10 mouse cellular contexts compared by ENCODE assay signal in the genomic region with DNA sequence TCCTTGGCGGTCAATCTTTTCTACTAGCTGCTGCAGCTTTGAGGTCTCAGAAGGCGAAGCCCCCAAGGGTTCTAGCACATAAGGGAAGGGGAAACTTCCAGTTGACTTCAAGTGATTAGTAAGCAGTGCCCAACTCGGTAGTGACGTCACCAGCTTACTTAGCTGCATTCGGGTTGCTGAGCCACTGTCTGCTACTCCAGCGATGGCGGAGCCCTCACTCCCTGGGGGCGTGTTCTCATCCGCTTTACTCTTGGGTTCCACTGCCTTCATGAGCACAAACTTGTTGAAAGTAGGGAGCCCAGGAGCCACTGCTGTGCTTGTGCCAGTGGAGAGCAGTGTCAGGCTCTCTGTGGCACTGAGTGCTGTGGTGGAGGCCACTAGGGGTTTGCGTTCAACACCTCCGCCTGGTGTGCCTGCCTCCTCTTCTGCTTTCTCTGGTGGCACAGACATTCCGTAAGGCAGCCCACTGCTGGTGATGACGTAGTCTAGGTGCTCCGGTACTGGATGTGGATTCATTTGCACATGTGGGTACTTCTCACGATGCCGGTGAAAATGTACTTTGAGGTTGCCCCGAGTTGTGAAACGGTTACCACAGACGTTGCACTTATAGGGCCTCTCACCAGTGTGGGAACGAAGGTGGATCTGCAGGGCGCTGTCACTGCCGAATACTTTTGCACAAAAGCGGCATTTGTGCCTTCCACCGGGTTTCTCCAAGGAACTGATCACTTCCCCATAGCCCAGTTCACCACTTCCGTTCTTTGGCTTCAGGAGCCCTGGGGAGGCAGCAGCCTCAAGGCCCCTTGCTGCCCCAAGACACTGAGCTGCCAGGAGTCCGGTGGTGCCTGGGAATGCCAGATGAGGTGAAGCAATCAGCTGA. TPM values are rescaled to one million over a fixed set of nuclear protein-coding genes. Genes with fewer than 3 reads are reported as not detected.
DNase-seq lines count a peak whose midpoint lies in the region; ATAC-seq and TF ChIP-seq lines count a peak whose summit lies in the region.
"Had no signal": no experiment of that assay in that cellular context is flagged by ENCODE, and none has a peak within 500 bp of the region (broad histone marks: within the 10 kb centered on the region; RNA-seq: fewer than 3 reads in every experiment).

No protein-coding gene starts in this region.

- no peak overlapping the region for H3K27ac ChIP-seq in kidney, postnatal 0 days
- H3K27ac ChIP-seq in embryonic facial prominence, embryonic 12.5 days = peak overlapping the region; percentile 96; the same call in 1 of the 2 replicates
- peak overlapping the region; percentile 96; the same call in 1 of the 2 replicates for H3K27ac ChIP-seq in hindbrain, postnatal 0 days
- H3K27ac ChIP-seq in kidney, adult 2 months (ENCODE audit: insufficient read depth, low read depth, low read length) = no peak overlapping the region

- WGBS in kidney, postnatal 0 days = 86% methylated on average over 26 of the region's 26 CpGs
- 88% methylated on average over 26 of the region's 26 CpGs for WGBS in embryonic facial prominence, embryonic 12.5 days
- 79% methylated on average over 26 of the region's 26 CpGs for WGBS in hindbrain, postnatal 0 days
- 80% methylated on average over 26 of the region's 26 CpGs for WGBS in kidney, adult 2 months

- no peaks in the 10 kb centered on the region for H3K27me3 ChIP-seq in kidney, postnatal 0 days (ENCODE audit: insufficient read depth, low read length)
- H3K27me3 ChIP-seq in embryonic facial prominence, embryonic 12.5 days = no peaks in the 10 kb centered on the region
- no peaks in the 10 kb centered on the region for H3K27me3 ChIP-seq in hindbrain, postnatal 0 days (ENCODE audit: insufficient read depth, low read length)
- H3K27me3 ChIP-seq in kidney, adult 2 months (replicated peaks; ENCODE audit: control insufficient read depth, insufficient read depth, low read length) = no peaks in the 10 kb centered on the region
- H3K27me3 ChIP-seq: Patski had no signal

- TF ChIP-seq CTCF in kidney, postnatal 0 days (IDR thresholded peaks at IDR 0.05; ENCODE audit: low read depth) = no peak
- TF ChIP-seq CTCF in hindbrain, postnatal 0 days (IDR thresholded peaks at IDR 0.05; ENCODE audit: low read depth) = no peak
- TF ChIP-seq CTCF in kidney, adult 2 months (conservative IDR thresholded peaks at IDR 0.05; ENCODE audit: insufficient read depth, insufficient read length, low read depth, low read length) = no peak

- peaks cover 11% of the 10 kb centered on the region; the same call in 1 of the 2 replicates for H3K36me3 ChIP-seq in kidney, postnatal 0 days (ENCODE audit: insufficient read depth, low read length)
- peaks cover 49% of the 10 kb centered on the region for H3K36me3 ChIP-seq in embryonic facial prominence, embryonic 12.5 days
- peaks cover 30% of the 10 kb centered on the region for H3K36me3 ChIP-seq in hindbrain, postnatal 0 days (ENCODE audit: insufficient read depth, low read length)
- no peaks in the 10 kb centered on the region for H3K36me3 ChIP-seq in kidney, adult 2 months (ENCODE audit: control insufficient read depth, insufficient read depth, low read length)

- peaks cover 23% of the 10 kb centered on the region for H3K4me1 ChIP-seq in kidney, postnatal 0 days (replicated peaks; ENCODE audit: insufficient read depth, low read length)
- peaks cover 26% of the 10 kb centered on the region for H3K4me1 ChIP-seq in embryonic facial prominence, embryonic 12.5 days
- H3K4me1 ChIP-seq in hindbrain, postnatal 0 days (ENCODE audit: insufficient read depth, low read length) = peaks cover 28% of the 10 kb centered on the region
- peaks cover 7% of the 10 kb centered on the region; the same call in 1 of the 2 replicates for H3K4me1 ChIP-seq in kidney, adult 2 months (ENCODE audit: control insufficient read depth, insufficient read depth, low read length)

- H3K4me3 ChIP-seq in kidney, postnatal 0 days (replicated peaks; ENCODE audit: low read depth, low read length) = no peak overlapping the region
- peak overlapping the region; percentile 76 for H3K4me3 ChIP-seq in embryonic facial prominence, embryonic 12.5 days
- H3K4me3 ChIP-seq in hindbrain, postnatal 0 days (ENCODE audit: low read length) = no peak overlapping the region
- no peak overlapping the region for H3K4me3 ChIP-seq in kidney, adult 2 months (ENCODE audit: insufficient read depth, low read depth, low read length)
- H3K4me3 ChIP-seq: erythroblast, embryonic 14.5 days had no signal

- H3K9ac ChIP-seq in kidney, postnatal 0 days (ENCODE audit: low read depth, low read length) = no peak overlapping the region
- H3K9ac ChIP-seq in embryonic facial prominence, embryonic 12.5 days = no peak overlapping the region; the same call in 1 of the 2 replicates
- no peak overlapping the region; the same call in 1 of the 2 replicates for H3K9ac ChIP-seq in hindbrain, postnatal 0 days (replicated peaks; ENCODE audit: low read length)

- H3K9me3 ChIP-seq in kidney, postnatal 0 days (replicated peaks; ENCODE audit: low read length) = no peaks in the 10 kb centered on the region
- H3K9me3 ChIP-seq in embryonic facial prominence, embryonic 12.5 days = no peaks in the 10 kb centered on the region
- H3K9me3 ChIP-seq in hindbrain, postnatal 0 days (ENCODE audit: low read length) = no peaks in the 10 kb centered on the region

- H3K4me2 ChIP-seq in kidney, postnatal 0 days (ENCODE audit: low read length) = peak overlapping the region; percentile 88
- H3K4me2 ChIP-seq in embryonic facial prominence, embryonic 12.5 days (replicated peaks) = peak overlapping the region; percentile 91
- H3K4me2 ChIP-seq in hindbrain, postnatal 0 days (ENCODE audit: low read depth, low read length) = peak overlapping the region; percentile 86

- TF ChIP-seq POLR2A in kidney, adult 2 months (IDR thresholded peaks at IDR 0.05; ENCODE audit: low read depth, low read length) = no peak

- no peak for ATAC-seq in kidney, postnatal 0 days (replicated peaks; ENCODE audit: low FRiP score, low read depth)
- no peak for ATAC-seq in embryonic facial prominence, embryonic 12.5 days (ENCODE audit: insufficient number of reproducible peaks, insufficient read depth, low FRiP score, low TSS enrichment)
- no peak for ATAC-seq in hindbrain, postnatal 0 days
- ATAC-seq: Patski had no signal

- DNase-seq in kidney, postnatal 0 days (ENCODE audit: low spot score) = no peak
- DNase-seq in kidney, adult 8-10 months = no peak
- DNase-seq in hindbrain, postnatal 0 days (ENCODE audit: low spot score) = no peak
- DNase-seq in monocyte, adult 2 months (ENCODE audit: low read depth in 1 of 2, low spot score in 2 of 2) = peak; percentile 21 to 49
- no peak for DNase-seq in adrenal gland, postnatal 25 days
- no peak for DNase-seq in kidney, adult 2 months
- no peak for DNase-seq in thymus, postnatal 36 days

RNA-seq across cellular contexts. Expression of gene Mettl3, which starts 9.2 kb away (rescaled TPM):
- 24.7 and 27.3 TPM in 2 replicates for polyA plus RNA-seq in kidney, postnatal 0 days (2015; fragmentation: Nextera tagmentation; extraction: Ambion mirVana)
- 51.9 and 59.9 TPM in 2 replicates for polyA plus RNA-seq in embryonic facial prominence, embryonic 12.5 days (2016; fragmentation: Nextera tagmentation; extraction: Ambion mirVana)
- total RNA-seq in hindbrain, postnatal 0 days (2014; rRNA removed) = 19.9 and 22.5 TPM in 2 replicates
- polyA plus RNA-seq in hindbrain, postnatal 0 days (2015; fragmentation: Nextera tagmentation; extraction: Ambion mirVana) = 23.2 and 23.6 TPM in 2 replicates
- 54.4 and 64.8 TPM in 2 replicates for total RNA-seq in adrenal gland, postnatal 25 days (2021)
- 16.0 and 23.5 TPM in 2 replicates for polyA plus RNA-seq in kidney, adult 2 months (2012; rRNA removed)

RNA-seq across cellular contexts. Expression of gene Sall2, which starts 14.4 kb away (rescaled TPM):
- polyA plus RNA-seq in kidney, postnatal 0 days (2015; fragmentation: Nextera tagmentation; extraction: Ambion mirVana) = 20.9 and 23.4 TPM in 2 replicates
- polyA plus RNA-seq in embryonic facial prominence, embryonic 12.5 days (2016; fragmentation: Nextera tagmentation; extraction: Ambion mirVana) = 41.4 and 42.1 TPM in 2 replicates
- total RNA-seq in hindbrain, postnatal 0 days (2014; rRNA removed) = 96.4 and 105 TPM in 2 replicates
- polyA plus RNA-seq in hindbrain, postnatal 0 days (2015; fragmentation: Nextera tagmentation; extraction: Ambion mirVana) = 30.4 and 31.3 TPM in 2 replicates
- 8.7 and 9.5 TPM in 2 replicates for total RNA-seq in adrenal gland, postnatal 25 days (2021)
- 16.9 and 18.3 TPM in 2 replicates for polyA plus RNA-seq in kidney, adult 2 months (2012; rRNA removed)

RNA-seq across cellular contexts. Expression of gene Rab2b, which starts 34.8 kb away (rescaled TPM):
- 12.6 and 14.3 TPM in 2 replicates for polyA plus RNA-seq in kidney, postnatal 0 days (2015; fragmentation: Nextera tagmentation; extraction: Ambion mirVana)
- polyA plus RNA-seq in embryonic facial prominence, embryonic 12.5 days (2016; fragmentation: Nextera tagmentation; extraction: Ambion mirVana) = 26.4 and 27.4 TPM in 2 replicates
- 43.9 and 45.5 TPM in 2 replicates for total RNA-seq in hindbrain, postnatal 0 days (2014; rRNA removed)
- 38.8 and 48.5 TPM in 2 replicates for polyA plus RNA-seq in hindbrain, postnatal 0 days (2015; fragmentation: Nextera tagmentation; extraction: Ambion mirVana)
- 35.7 and 37.8 TPM in 2 replicates for total RNA-seq in adrenal gland, postnatal 25 days (2021)
- 7.5 and 8.4 TPM in 2 replicates for polyA plus RNA-seq in kidney, adult 2 months (2012; rRNA removed)
- polyA plus RNA-seq: erythroblast, embryonic 14.5 days had no signal

RNA-seq across cellular contexts. Expression of gene Tox4, which starts 35.2 kb away (rescaled TPM):
- polyA plus RNA-seq in kidney, postnatal 0 days (2015; fragmentation: Nextera tagmentation; extraction: Ambion mirVana) = 30.8 and 34.4 TPM in 2 replicates
- 47.4 and 50.2 TPM in 2 replicates for polyA plus RNA-seq in embryonic facial prominence, embryonic 12.5 days (2016; fragmentation: Nextera tagmentation; extraction: Ambion mirVana)
- total RNA-seq in hindbrain, postnatal 0 days (2014; rRNA removed) = 61.0 and 62.1 TPM in 2 replicates
- polyA plus RNA-seq in hindbrain, postnatal 0 days (2015; fragmentation: Nextera tagmentation; extraction: Ambion mirVana) = 41.9 and 45.6 TPM in 2 replicates
- total RNA-seq in adrenal gland, postnatal 25 days (2021) = 39.7 and 51.3 TPM in 2 replicates
- polyA plus RNA-seq in kidney, adult 2 months (2012; rRNA removed) = 26.6 and 32.0 TPM in 2 replicates

RNA-seq across cellular contexts. Expression of gene Olfr1513, which starts 42.0 kb away (rescaled TPM):
- not detected in 2 replicates for polyA plus RNA-seq in kidney, postnatal 0 days (2015; fragmentation: Nextera tagmentation; extraction: Ambion mirVana)
- not detected in 2 replicates for polyA plus RNA-seq in embryonic facial prominence, embryonic 12.5 days (2016; fragmentation: Nextera tagmentation; extraction: Ambion mirVana)
- total RNA-seq in hindbrain, postnatal 0 days (2014; rRNA removed) = not detected in 2 replicates
- polyA plus RNA-seq in hindbrain, postnatal 0 days (2015; fragmentation: Nextera tagmentation; extraction: Ambion mirVana) = not detected in 2 replicates
- not detected in 2 replicates for total RNA-seq in adrenal gland, postnatal 25 days (2021)
- not detected in 2 replicates for polyA plus RNA-seq in kidney, adult 2 months (2012; rRNA removed)
- polyA plus RNA-seq: erythroblast, embryonic 14.5 days; Patski had no signal

Comparison
In these comparisons a context has a peak if more than half of its experiments do, and no peak if none do; other contexts are left out.
1. DNase-seq: peak in monocyte, adult 2 months (2 of 2); none in kidney, postnatal 0 days (single experiment), kidney, adult 8-10 months (0 of 2), hindbrain, postnatal 0 days (single experiment), adrenal gland, postnatal 25 days (single experiment), kidney, adult 2 months (single experiment) and thymus, postnatal 36 days (0 of 2).
2. H3K27ac ChIP-seq: peak in embryonic facial prominence, embryonic 12.5 days (single experiment) and hindbrain, postnatal 0 days (single experiment); none in kidney, postnatal 0 days (single experiment) and kidney, adult 2 months (single experiment).
3. Peak in every context shown above with its lines, with median percentiles within 50 percentile points of each other: H3K4me2 ChIP-seq.